Mouse (Mus musculus): ENCODE results near the gene Olfr417.
"Not testable (repeated sequence)": the region's sequence is repeated elsewhere in the genome, so short reads cannot be mapped to it uniquely, and the experiment has no call there.

The Olfr417 gene

GRCm38 (mm10) chr1:174364882-174365451 is at the start of gene Olfr417:
Olfr417 (plus strand) TSS chr1:174365122.
- no peak for DNase-seq (ENCODE audit: low spot score)

GRCm38 (mm10) chr1:174317308-174317707 is 47.6 kb upstream of the Olfr417 start:
- DNase-seq (ENCODE audit: low spot score), result no peak

- no peak for DNase-seq (ENCODE audit: low spot score)
Observed at GRCm38 (mm10) chr1:174330218-174330617, 34.7 kb upstream of the Olfr417 start, which contains the start of gene Mptx1. Mptx1 (plus strand) TSS chr1:174330518.

GRCm38 (mm10) chr1:174353636-174354035 is 11.3 kb upstream of the Olfr417 start:
- DNase-seq (ENCODE audit: low spot score), result not testable (repeated sequence)

GRCm38 (mm10) chr1:174354640-174355039 is 10.3 kb upstream of the Olfr417 start:
- no peak for DNase-seq (ENCODE audit: low spot score)

- DNase-seq (ENCODE audit: low spot score), result no peak
Observed at GRCm38 (mm10) chr1:174373799-174374198, 8.9 kb downstream of the Olfr417 start.

GRCm38 (mm10) chr1:174390746-174391145 is 25.8 kb downstream of the Olfr417 start, which contains the start of gene Olfr248:
Olfr248 (plus strand) TSS chr1:174391046.
- no peak for DNase-seq (ENCODE audit: low spot score)

- no peak for DNase-seq (ENCODE audit: low spot score)
Observed at GRCm38 (mm10) chr1:174422959-174423358, 58.0 kb downstream of the Olfr417 start.

- DNase-seq (ENCODE audit: low spot score), result no peak
Observed at GRCm38 (mm10) chr1:174423764-174424163, 58.8 kb downstream of the Olfr417 start, which contains the start of gene Olfr414. Olfr414 (plus strand) TSS chr1:174424064.
